Mouse (Mus musculus): Measurements from ENCODE around the gene Slc26a8. TPM values are rescaled to one million over a fixed set of nuclear protein-coding genes. Genes with fewer than 3 reads are reported as not detected.

Gene Slc26a8
- total and polyA plus RNA-seq, 3 experiments = 0.10 to 3.2 (median 0.22) TPM

DNA sequence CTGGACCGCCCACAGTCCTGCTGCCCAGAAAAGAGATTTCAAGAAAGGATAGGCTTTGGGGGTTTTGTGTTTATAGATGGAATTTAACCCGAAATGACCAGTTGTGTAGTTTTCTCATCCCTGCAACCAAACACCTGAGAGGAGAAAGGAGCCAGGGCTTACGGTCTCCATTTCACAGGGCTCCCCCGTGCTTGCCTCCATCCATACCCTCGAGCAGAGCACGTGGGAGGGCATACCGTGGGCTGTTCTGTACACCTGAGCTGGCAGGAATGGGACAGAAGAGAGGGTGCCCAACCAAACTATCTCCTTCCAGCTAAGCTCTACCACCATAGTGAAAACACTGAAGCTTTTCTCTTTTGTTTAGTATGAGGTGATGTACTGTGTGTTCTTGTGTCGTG lies 20.3 kb upstream of the Slc26a8 start:
- Histone ChIP-seq H3K4me1 (ENCODE audit: insufficient read depth, low read depth, low read length) (peaks cover 51% of the 10 kb centered on the region), H3K36me3 (replicated peaks) (peaks cover 73% of the 10 kb centered on the region), H3K27me3 (ENCODE audit: insufficient read depth, low read length) (no peaks in the 10 kb centered on the region), H3K4me3 (ENCODE audit: low read depth, low read length) (no peak overlapping the region), H3K9me3 (replicated peaks) (no peaks in the 10 kb centered on the region)
- no peak for ATAC-seq (ENCODE audit: extremely low read depth, insufficient number of reproducible peaks, low FRiP score, poor library complexity, severe bottlenecking)
- no peak for DNase-seq (ENCODE audit: low spot score)
- no peak for TF ChIP-seq GATA1 (IDR thresholded peaks at IDR 0.05; ENCODE audit: borderline replicate concordance, low read length)
- no peak for TF ChIP-seq POLR2AphosphoS5 (IDR thresholded peaks at IDR 0.05; ENCODE audit: insufficient replicate concordance, low read depth, low read length)
- TF ChIP-seq GATA2 (IDR thresholded peaks at IDR 0.05; ENCODE audit: borderline replicate concordance, low read depth, low read length) = no peak

DNA sequence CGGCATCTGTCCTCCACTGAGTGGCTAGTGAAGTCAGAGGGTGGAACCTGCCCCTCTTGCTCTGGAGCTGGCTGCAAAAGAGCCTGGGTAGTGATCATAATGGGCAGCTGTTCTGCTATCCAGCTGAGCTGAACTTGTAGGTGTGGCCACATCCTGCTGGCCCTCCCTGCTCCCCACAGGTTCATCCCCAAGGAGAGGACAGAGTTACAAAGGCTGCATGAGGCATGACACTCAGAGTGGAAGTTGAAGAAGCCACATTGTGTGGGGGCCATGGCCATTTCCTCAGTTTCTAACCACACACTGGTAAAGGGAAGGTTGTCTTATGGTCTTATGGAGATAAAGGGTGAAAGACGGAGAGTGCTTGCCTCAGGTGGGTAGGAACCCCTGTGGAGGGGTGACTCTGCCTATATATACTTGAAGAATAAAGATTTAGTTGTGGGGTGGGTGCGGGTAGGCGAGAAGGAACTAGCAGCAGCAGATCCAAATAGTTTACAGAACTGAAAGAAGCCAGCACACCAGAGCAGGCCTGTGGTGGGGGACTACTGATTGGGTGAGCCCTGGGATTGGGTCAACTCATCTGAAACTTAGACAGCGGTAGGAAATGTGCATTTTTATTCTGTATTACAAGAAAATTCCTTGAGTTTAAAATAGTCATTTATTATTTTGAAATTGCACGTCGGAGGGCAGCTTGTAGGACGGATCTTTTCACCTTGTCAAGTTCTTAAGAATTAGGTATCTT lies 19.7 kb upstream of the Slc26a8 start:
- Histone ChIP-seq H3K9me3 (replicated peaks) (no peaks in the 10 kb centered on the region), H3K4me1 (ENCODE audit: insufficient read depth, low read depth, low read length) (peaks cover 57% of the 10 kb centered on the region), H3K36me3 (replicated peaks) (peaks cover 73% of the 10 kb centered on the region), H3K27me3 (ENCODE audit: insufficient read depth, low read length) (no peaks in the 10 kb centered on the region), H3K4me3 (ENCODE audit: low read depth, low read length) (no peak overlapping the region)
- TF ChIP-seq CTCF (IDR thresholded peaks at IDR 0.05; ENCODE audit: low read depth, low read length) (no peak), GATA1 (IDR thresholded peaks at IDR 0.05; ENCODE audit: borderline replicate concordance, low read length) (no peak), GATA2 (IDR thresholded peaks at IDR 0.05; ENCODE audit: borderline replicate concordance, low read depth, low read length) (no peak)
- DNase-seq (ENCODE audit: low spot score) (no peak), ATAC-seq (ENCODE audit: extremely low read depth, insufficient number of reproducible peaks, low FRiP score, poor library complexity, severe bottlenecking) (no peak)

DNA sequence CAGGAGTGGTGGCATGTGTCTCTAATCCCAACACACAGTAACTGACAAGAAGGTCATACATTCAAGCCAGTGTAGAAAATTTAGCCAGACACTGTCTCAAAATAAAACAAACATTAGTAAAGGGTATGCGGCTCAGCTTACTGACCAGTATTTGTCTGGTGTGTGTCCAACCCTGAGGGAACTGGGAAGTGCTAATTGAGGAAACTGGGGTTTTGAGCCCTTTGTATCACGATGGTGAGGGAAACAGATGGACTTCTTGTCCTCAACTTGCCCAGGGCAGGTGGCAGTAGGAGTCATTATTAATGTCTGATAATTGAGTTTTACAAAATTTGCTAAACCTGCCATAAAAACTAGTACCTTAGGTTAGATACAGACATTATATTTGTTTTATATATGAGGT lies 19.0 kb upstream of the Slc26a8 start:
- DNase-seq (ENCODE audit: low spot score) = no peak
- TF ChIP-seq GATA2 (IDR thresholded peaks at IDR 0.05; ENCODE audit: borderline replicate concordance, low read depth, low read length) = no peak
- no peak for TF ChIP-seq POLR2AphosphoS5 (IDR thresholded peaks at IDR 0.05; ENCODE audit: insufficient replicate concordance, low read depth, low read length)
- no peak for TF ChIP-seq GATA1 (IDR thresholded peaks at IDR 0.05; ENCODE audit: borderline replicate concordance, low read length)
- no peak for TF ChIP-seq TAL1 (conservative IDR thresholded peaks at IDR 0.05; ENCODE audit: low read depth, low read length)
- no peak for TF ChIP-seq CTCF (IDR thresholded peaks at IDR 0.05; ENCODE audit: low read depth, low read length)
- Histone ChIP-seq H3K9me3 (replicated peaks) (no peaks in the 10 kb centered on the region), H3K4me1 (ENCODE audit: insufficient read depth, low read depth, low read length) (peaks cover 58% of the 10 kb centered on the region), H3K36me3 (replicated peaks) (peaks cover 67% of the 10 kb centered on the region), H3K4me3 (ENCODE audit: low read depth, low read length) (no peak overlapping the region), H3K27me3 (ENCODE audit: insufficient read depth, low read length) (no peaks in the 10 kb centered on the region)
- ATAC-seq (ENCODE audit: extremely low read depth, insufficient number of reproducible peaks, low FRiP score, poor library complexity, severe bottlenecking) = no peak

DNA sequence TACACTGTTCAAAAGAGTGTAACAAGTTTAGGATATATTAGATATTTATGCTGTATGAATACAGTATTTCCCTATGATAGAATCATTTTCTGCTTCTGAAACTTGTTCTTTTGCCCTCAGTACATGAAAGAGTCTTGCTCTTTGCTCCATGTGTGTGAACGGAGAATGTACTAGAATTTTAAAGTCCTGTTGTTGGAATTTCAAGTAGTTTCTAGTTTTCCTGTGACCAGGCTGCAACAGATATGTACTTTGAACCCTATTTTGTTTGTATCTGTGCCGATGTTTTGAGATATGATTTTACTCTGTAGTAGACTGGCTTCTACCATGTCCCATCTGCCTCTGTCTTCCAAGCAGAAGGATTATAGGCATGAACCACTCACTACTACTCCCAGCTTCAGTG lies 17.8 kb upstream of the Slc26a8 start:
- ATAC-seq (ENCODE audit: extremely low read depth, insufficient number of reproducible peaks, low FRiP score, poor library complexity, severe bottlenecking) (no peak), DNase-seq (ENCODE audit: low spot score) (no peak)
- peaks cover 58% of the 10 kb centered on the region for H3K4me1 ChIP-seq (ENCODE audit: insufficient read depth, low read depth, low read length)
- H3K36me3 ChIP-seq (replicated peaks) = peaks cover 57% of the 10 kb centered on the region
- TF ChIP-seq TAL1 (conservative IDR thresholded peaks at IDR 0.05; ENCODE audit: low read depth, low read length) (no peak), GATA1 (IDR thresholded peaks at IDR 0.05; ENCODE audit: borderline replicate concordance, low read length) (no peak), POLR2AphosphoS5 (IDR thresholded peaks at IDR 0.05; ENCODE audit: insufficient replicate concordance, low read depth, low read length) (no peak), GATA2 (IDR thresholded peaks at IDR 0.05; ENCODE audit: borderline replicate concordance, low read depth, low read length) (no peak), CTCF (IDR thresholded peaks at IDR 0.05; ENCODE audit: low read depth, low read length) (no peak)
- no peaks in the 10 kb centered on the region for H3K9me3 ChIP-seq (replicated peaks)
- H3K27me3 ChIP-seq (ENCODE audit: insufficient read depth, low read length) = no peaks in the 10 kb centered on the region
- no peak overlapping the region for H3K4me3 ChIP-seq (ENCODE audit: low read depth, low read length)

DNA sequence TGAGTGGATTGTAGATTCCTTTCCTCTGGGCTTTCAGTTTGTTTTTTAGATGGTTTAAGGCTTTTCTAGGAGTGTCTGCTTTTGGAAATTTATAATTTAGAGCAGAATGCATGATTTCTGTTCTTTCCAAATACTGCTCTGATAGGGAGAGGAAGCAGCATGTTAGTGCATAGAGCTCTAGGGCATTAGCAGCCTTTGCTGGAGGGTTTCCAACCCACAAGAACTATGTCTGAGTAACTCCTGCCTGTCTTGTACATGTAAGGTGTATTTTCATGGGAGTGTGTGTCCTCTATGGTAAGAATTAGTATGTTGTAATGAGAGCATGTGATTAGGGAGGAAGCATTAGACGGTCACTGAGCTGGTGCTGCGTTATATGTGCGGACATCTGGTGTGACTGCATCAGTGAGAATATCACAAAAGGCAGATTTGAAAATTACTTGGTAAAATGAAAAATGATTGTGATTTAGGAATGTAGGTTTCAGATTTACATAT lies 17.1 kb upstream of the Slc26a8 start:
- peaks cover 54% of the 10 kb centered on the region for H3K36me3 ChIP-seq (replicated peaks)
- ATAC-seq (ENCODE audit: extremely low read depth, insufficient number of reproducible peaks, low FRiP score, poor library complexity, severe bottlenecking) = no peak
- H3K4me3 ChIP-seq (ENCODE audit: low read depth, low read length) = no peak overlapping the region

DNA sequence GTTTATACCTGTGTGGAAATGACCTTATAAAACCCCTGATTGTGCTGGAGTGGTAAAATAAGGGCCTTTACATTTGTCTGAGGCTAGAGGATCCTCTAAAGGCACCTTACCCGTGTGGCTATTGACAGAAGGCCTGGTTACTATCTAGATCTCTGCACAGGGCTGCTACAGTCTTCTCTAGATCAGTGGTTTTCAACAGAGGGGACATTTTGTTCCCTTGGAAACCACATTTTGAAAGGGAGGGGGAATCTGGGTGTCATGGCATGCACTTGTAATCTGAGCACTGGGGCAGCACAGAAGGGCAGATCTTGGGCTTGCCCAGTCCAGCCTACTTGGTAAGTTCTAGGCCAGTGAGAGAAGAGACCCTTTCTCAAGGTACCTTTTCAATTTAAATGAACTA lies 16.7 kb upstream of the Slc26a8 start:
- Histone ChIP-seq H3K4me1 (ENCODE audit: insufficient read depth, low read depth, low read length) (peaks cover 58% of the 10 kb centered on the region), H3K27me3 (ENCODE audit: insufficient read depth, low read length) (no peaks in the 10 kb centered on the region), H3K9me3 (replicated peaks) (no peaks in the 10 kb centered on the region), H3K36me3 (replicated peaks) (peaks cover 53% of the 10 kb centered on the region), H3K4me3 (ENCODE audit: low read depth, low read length) (no peak overlapping the region)
- no peak for ATAC-seq (ENCODE audit: extremely low read depth, insufficient number of reproducible peaks, low FRiP score, poor library complexity, severe bottlenecking)
- DNase-seq (ENCODE audit: low spot score) = no peak
- TF ChIP-seq CTCF (IDR thresholded peaks at IDR 0.05; ENCODE audit: low read depth, low read length) (no peak), GATA1 (IDR thresholded peaks at IDR 0.05; ENCODE audit: borderline replicate concordance, low read length) (no peak), POLR2AphosphoS5 (IDR thresholded peaks at IDR 0.05; ENCODE audit: insufficient replicate concordance, low read depth, low read length) (no peak), GATA2 (IDR thresholded peaks at IDR 0.05; ENCODE audit: borderline replicate concordance, low read depth, low read length) (no peak), TAL1 (conservative IDR thresholded peaks at IDR 0.05; ENCODE audit: low read depth, low read length) (no peak)

More for the DNA sequence above, 17.1 kb upstream of the Slc26a8 start:
- TF ChIP-seq POLR2AphosphoS5 (IDR thresholded peaks at IDR 0.05; ENCODE audit: insufficient replicate concordance, low read depth, low read length) (no peak), GATA2 (IDR thresholded peaks at IDR 0.05; ENCODE audit: borderline replicate concordance, low read depth, low read length) (no peak), CTCF (IDR thresholded peaks at IDR 0.05; ENCODE audit: low read depth, low read length) (no peak), TAL1 (conservative IDR thresholded peaks at IDR 0.05; ENCODE audit: low read depth, low read length) (no peak), GATA1 (IDR thresholded peaks at IDR 0.05; ENCODE audit: borderline replicate concordance, low read length) (no peak)
- no peaks in the 10 kb centered on the region for H3K9me3 ChIP-seq (replicated peaks)
- H3K27me3 ChIP-seq (ENCODE audit: insufficient read depth, low read length) = no peaks in the 10 kb centered on the region
- peaks cover 56% of the 10 kb centered on the region for H3K4me1 ChIP-seq (ENCODE audit: insufficient read depth, low read depth, low read length)
- no peak for DNase-seq (ENCODE audit: low spot score)

Data from G1E (cell line).